Mouse (Mus musculus) hindbrain, postnatal 0 days (tissue): ENCODE data around the gene Trim68. TPM values are rescaled to one million over a fixed set of nuclear protein-coding genes. Genes with fewer than 3 reads are reported as not detected.

ENCODE experiments used
- ATAC-seq: fragments of 200-750 bp; cut with Nextera tagmentation; 2 replicates; pipeline ENCODE4 v1.8.0; 2017; ENCODE audit warnings: mild to moderate bottlenecking, moderate TSS enrichment, moderate library complexity
- DNase-seq: peaks from one replicate; pipeline ENCODE4 v3.0.0-alpha.2; 2015; ENCODE audit warnings: low spot score
- H3K27ac ChIP-seq: fragments of 300-500 bp; sonication (generic); 2 replicates; pipeline ENCODE4 v1.5.1; 2014; ENCODE audit warnings: mild to moderate bottlenecking
- H3K27me3 ChIP-seq: fragments of 300-500 bp; sonication (generic); 2 replicates; pipeline ENCODE4 v1.6.1; 2014; ENCODE audit warnings: low read length, mixed read lengths; ENCODE audit not compliant: insufficient read depth
- H3K36me3 ChIP-seq: fragments of 300-500 bp; sonication (generic); 2 replicates; pipeline ENCODE4 v1.6.1; 2014; ENCODE audit warnings: low read length, mixed read lengths; ENCODE audit not compliant: insufficient read depth
- H3K4me1 ChIP-seq: fragments of 300-500 bp; sonication (generic); 2 replicates; pipeline ENCODE4 v1.6.1; 2014; ENCODE audit warnings: antibody characterized with exemption, low read length, mixed read lengths; ENCODE audit not compliant: insufficient read depth
- H3K4me2 ChIP-seq: fragments of 300-500 bp; sonication (generic); 2 replicates; pipeline ENCODE4 v1.6.1; 2014; ENCODE audit warnings: low read depth, mild to moderate bottlenecking, low read length, moderate library complexity, mixed read lengths
- H3K4me3 ChIP-seq: fragments of 300-500 bp; sonication (generic); 2 replicates; pipeline ENCODE4 v1.5.1; 2014; ENCODE audit warnings: low read length
- H3K9ac ChIP-seq: fragments of 300-500 bp; sonication (generic); replicated peaks from 2 replicates; pipeline ENCODE4 v1.6.1; 2014; ENCODE audit warnings: mild to moderate bottlenecking, low read length, moderate library complexity, mixed read lengths
- H3K9me3 ChIP-seq: fragments of 300-500 bp; sonication (generic); 2 replicates; pipeline ENCODE4 v1.6.1; 2016; ENCODE audit warnings: low read length, mixed read lengths
- CTCF ChIP-seq: IDR thresholded peaks from 2 replicates; pipeline ENCODE4 v1.5.1; 2016; ENCODE audit warnings: antibody characterized with exemption, control low read depth, low read depth
- WGBS: fragments of 180-500 bp; shearing (Covaris S2); extraction: QIAGEN DNeasy Blood & Tissue Kit; methylation state at CpG from one replicate; pipeline ENCODE4 v1.1.7; 2014; 5-methylcytosine and 5-hydroxymethylcytosine counted together
- polyA plus RNA-seq: library from polyadenylated mRNA; unstranded; fragments of >200 nt; fragmentation: Nextera tagmentation; extraction: Ambion mirVana; gene quantifications from 2 replicates; pipeline ENCODE4 v1.2.1, GENCODE M21; 2015
- total RNA-seq: library from RNA; depleted of rRNA; stranded (reverse); fragments of >200 nt; gene quantifications from 2 replicates; pipeline ENCODE4 v1.2.3, GENCODE M21; 2014; rRNA removed

Trim68 gene
- total and polyA plus RNA-seq, 2 experiments from 2014 or later: 2.2 to 5.3 TPM

DNA sequence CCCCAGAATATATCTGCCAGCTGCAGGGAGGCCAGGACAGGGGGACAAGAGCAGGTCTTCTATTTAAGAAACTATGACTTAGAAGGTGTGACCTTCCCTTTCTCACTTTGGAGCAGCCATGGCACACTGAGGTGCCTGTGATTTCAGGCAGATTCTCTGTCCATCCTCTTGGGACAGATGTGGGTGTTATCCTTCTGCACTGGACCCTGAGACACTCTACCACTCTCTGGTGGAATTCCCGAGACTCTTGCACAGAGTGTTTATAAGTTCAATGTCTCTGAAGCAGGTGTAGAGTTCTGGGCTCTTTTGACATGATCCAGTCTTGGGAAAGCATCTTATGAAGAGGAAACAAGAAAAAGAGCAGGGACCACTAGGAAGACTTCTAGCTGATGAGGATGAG lies 49.0 kb downstream of the Trim68 start, which contains the start of gene Olfr554:
TSS of gene Olfr554 (plus strand) at position 301 of the 400 bp plus-strand sequence.
- WGBS: 85% methylated on average over 1 of the region's 1 CpGs
- ATAC-seq: no peak
- no peaks in the 10 kb centered on the region for H3K4me1 ChIP-seq

DNA sequence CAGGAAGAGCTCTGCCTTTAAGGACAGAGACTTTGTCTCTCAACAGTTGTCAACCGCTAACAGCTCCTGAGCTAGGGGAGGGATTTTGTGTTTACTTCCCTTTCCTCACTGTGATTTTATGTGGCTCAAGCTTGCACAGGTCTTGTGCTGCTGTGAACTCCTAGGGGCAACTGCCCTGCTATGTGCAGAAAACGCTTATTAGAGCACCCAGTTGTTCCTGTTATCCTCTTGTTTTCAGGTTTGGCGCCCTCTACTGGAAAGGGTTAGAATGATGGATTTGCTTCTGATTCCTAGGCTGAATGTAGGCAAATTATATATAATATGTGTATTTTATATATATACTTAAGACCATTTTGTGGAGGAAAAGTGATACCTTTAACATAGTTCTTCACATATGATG lies 50.5 kb downstream of the Trim68 start:
- H3K9me3 ChIP-seq: no peaks in the 10 kb centered on the region

More for the DNA sequence above, 49.0 kb downstream of the Trim68 start, which contains the start of gene Olfr554:
- no peaks in the 10 kb centered on the region for H3K27me3 ChIP-seq
- H3K9me3 ChIP-seq: no peaks in the 10 kb centered on the region
- H3K36me3 ChIP-seq: no peaks in the 10 kb centered on the region
- no peak for TF ChIP-seq CTCF
- H3K4me3 ChIP-seq: no peak within 1 kb of the TSS
- H3K4me2 ChIP-seq: no peak within 1 kb of the TSS
- no peak within 1 kb of the TSS for H3K27ac ChIP-seq
- no peak for DNase-seq
- no peak within 1 kb of the TSS for H3K9ac ChIP-seq

More for the DNA sequence above, 50.5 kb downstream of the Trim68 start:
- Histone ChIP-seq H3K27me3 (no peaks in the 10 kb centered on the region), H3K4me1 (no peaks in the 10 kb centered on the region), H3K4me3 (no peak overlapping the region), H3K27ac (no peak overlapping the region), H3K36me3 (no peaks in the 10 kb centered on the region), H3K9ac (no peak overlapping the region), H3K4me2 (no peak overlapping the region)
- 32% methylated on average over 3 of the region's 3 CpGs for WGBS
- peak; percentile 64 for TF ChIP-seq CTCF
- ATAC-seq: no peak
- DNase-seq: peak; percentile 40

Other genes starting within 250 kb of the Trim68 start
- 39.3 and 40.6 TPM in 2 replicates for gene Rrm1, start 245.6 kb downstream of the Trim68 start, total RNA-seq
- 41.0 and 41.2 TPM in 2 replicates for gene Rrm1, start 245.6 kb downstream of the Trim68 start, polyA plus RNA-seq
- not detected in 2 replicates for gene Olfr543, start 205.6 kb downstream of the Trim68 start, total RNA-seq
- 0.28 TPM in 2 replicates for gene Olfr543, start 205.6 kb downstream of the Trim68 start, polyA plus RNA-seq
- gene Olfr544, start 199.0 kb downstream of the Trim68 start, total RNA-seq: not detected in 2 replicates
- gene Olfr544, start 199.0 kb downstream of the Trim68 start, polyA plus RNA-seq: 0.14 TPM in 2 replicates
- not detected in 2 replicates for gene Olfr545, start 187.8 kb downstream of the Trim68 start, total RNA-seq
- gene Olfr545, start 187.8 kb downstream of the Trim68 start, polyA plus RNA-seq: 0.05 and 0.18 TPM in 2 replicates
- gene Olfr547, start 152.6 kb downstream of the Trim68 start, total RNA-seq: not detected in 2 replicates
- not detected in 2 replicates for gene Olfr547, start 152.6 kb downstream of the Trim68 start, polyA plus RNA-seq
- gene Olfr548-ps1, start 146.4 kb downstream of the Trim68 start, total RNA-seq: not detected in 2 replicates
- gene Olfr548-ps1, start 146.4 kb downstream of the Trim68 start, polyA plus RNA-seq: not detected in 2 replicates
- gene Olfr549, start 137.5 kb downstream of the Trim68 start, total RNA-seq: not detected in 2 replicates
- gene Olfr549, start 137.5 kb downstream of the Trim68 start, polyA plus RNA-seq: not detected in 2 replicates
- 1.4 TPM in 2 replicates for gene Trim21, start 121.8 kb downstream of the Trim68 start, total RNA-seq
- gene Trim21, start 121.8 kb downstream of the Trim68 start, polyA plus RNA-seq: 0.29 and 0.54 TPM in 2 replicates
- gene Olfr550, start 115.9 kb downstream of the Trim68 start, total RNA-seq: not detected in 2 replicates
- not detected in 2 replicates for gene Olfr550, start 115.9 kb downstream of the Trim68 start, polyA plus RNA-seq
- not detected in 2 replicates for gene Olfr551, start 95.4 kb downstream of the Trim68 start, total RNA-seq
- gene Olfr551, start 95.4 kb downstream of the Trim68 start, polyA plus RNA-seq: not detected in 2 replicates
- gene Olfr552, start 89.6 kb downstream of the Trim68 start, total RNA-seq: not detected in 2 replicates
- gene Olfr552, start 89.6 kb downstream of the Trim68 start, polyA plus RNA-seq: not detected in 2 replicates
- not detected in 2 replicates for gene Olfr553, start 69.1 kb downstream of the Trim68 start, total RNA-seq
- gene Olfr553, start 69.1 kb downstream of the Trim68 start, polyA plus RNA-seq: not detected in 2 replicates
- gene Olfr554, start 48.9 kb downstream of the Trim68 start, total RNA-seq: not detected in 2 replicates
- gene Olfr554, start 48.9 kb downstream of the Trim68 start, polyA plus RNA-seq: not detected in 2 replicates
- not detected in 2 replicates for gene Olfr555, start 28.5 kb downstream of the Trim68 start, total RNA-seq
- gene Olfr555, start 28.5 kb downstream of the Trim68 start, polyA plus RNA-seq: not detected in 2 replicates
- gene Olfr556, start 22.4 kb downstream of the Trim68 start, total RNA-seq: not detected in 2 replicates
- gene Olfr556, start 22.4 kb downstream of the Trim68 start, polyA plus RNA-seq: not detected in 2 replicates
- gene Olfr557, start 8.6 kb upstream of the Trim68 start, total RNA-seq: not detected in 2 replicates
- gene Olfr557, start 8.6 kb upstream of the Trim68 start, polyA plus RNA-seq: not detected in 2 replicates
- gene Olfr558, start 14.9 kb upstream of the Trim68 start, total RNA-seq: 0.11 TPM in 1 of 2 replicates, not detected in the other
- 0.23 TPM in 1 of 2 replicates, not detected in the other for gene Olfr558, start 14.9 kb upstream of the Trim68 start, polyA plus RNA-seq
- gene Olfr33, start 31.7 kb upstream of the Trim68 start, total RNA-seq: not detected in 2 replicates
- not detected in 2 replicates for gene Olfr33, start 31.7 kb upstream of the Trim68 start, polyA plus RNA-seq
- gene Olfr559, start 40.2 kb upstream of the Trim68 start, total RNA-seq: not detected in 2 replicates
- not detected in 2 replicates for gene Olfr559, start 40.2 kb upstream of the Trim68 start, polyA plus RNA-seq
- not detected in 2 replicates for gene Olfr560, start 72.0 kb upstream of the Trim68 start, total RNA-seq
- gene Olfr560, start 72.0 kb upstream of the Trim68 start, polyA plus RNA-seq: not detected in 2 replicates
- 0.78 TPM in 1 of 2 replicates, not detected in the other for gene Olfr78, start 72.1 kb upstream of the Trim68 start, total RNA-seq
- gene Olfr78, start 72.1 kb upstream of the Trim68 start, polyA plus RNA-seq: 0.10 and 0.15 TPM in 2 replicates
- gene Olfr561, start 83.9 kb upstream of the Trim68 start, total RNA-seq: not detected in 2 replicates
- not detected in 2 replicates for gene Olfr561, start 83.9 kb upstream of the Trim68 start, polyA plus RNA-seq
- not detected in 2 replicates for gene Olfr564, start 116.2 kb upstream of the Trim68 start, total RNA-seq
- gene Olfr564, start 116.2 kb upstream of the Trim68 start, polyA plus RNA-seq: not detected in 2 replicates
- not detected in 2 replicates for gene Olfr566, start 171.4 kb upstream of the Trim68 start, total RNA-seq
- not detected in 2 replicates for gene Olfr566, start 171.4 kb upstream of the Trim68 start, polyA plus RNA-seq
- not detected in 2 replicates for gene Olfr568, start 189.8 kb upstream of the Trim68 start, total RNA-seq
- gene Olfr568, start 189.8 kb upstream of the Trim68 start, polyA plus RNA-seq: not detected in 2 replicates
- gene Olfr569, start 203.6 kb upstream of the Trim68 start, total RNA-seq: not detected in 2 replicates
- not detected in 2 replicates for gene Olfr569, start 203.6 kb upstream of the Trim68 start, polyA plus RNA-seq
- not detected in 2 replicates for gene Olfr570, start 207.2 kb upstream of the Trim68 start, total RNA-seq
- not detected in 2 replicates for gene Olfr570, start 207.2 kb upstream of the Trim68 start, polyA plus RNA-seq
- gene Olfr571, start 230.2 kb upstream of the Trim68 start, total RNA-seq: not detected in 2 replicates
- not detected in 2 replicates for gene Olfr571, start 230.2 kb upstream of the Trim68 start, polyA plus RNA-seq
- gene Olfr572, start 237.1 kb upstream of the Trim68 start, total RNA-seq: not detected in 2 replicates
- gene Olfr572, start 237.1 kb upstream of the Trim68 start, polyA plus RNA-seq: not detected in 2 replicates